ENCODE assay signal across 20 mouse cellular contexts in the genomic region with DNA sequence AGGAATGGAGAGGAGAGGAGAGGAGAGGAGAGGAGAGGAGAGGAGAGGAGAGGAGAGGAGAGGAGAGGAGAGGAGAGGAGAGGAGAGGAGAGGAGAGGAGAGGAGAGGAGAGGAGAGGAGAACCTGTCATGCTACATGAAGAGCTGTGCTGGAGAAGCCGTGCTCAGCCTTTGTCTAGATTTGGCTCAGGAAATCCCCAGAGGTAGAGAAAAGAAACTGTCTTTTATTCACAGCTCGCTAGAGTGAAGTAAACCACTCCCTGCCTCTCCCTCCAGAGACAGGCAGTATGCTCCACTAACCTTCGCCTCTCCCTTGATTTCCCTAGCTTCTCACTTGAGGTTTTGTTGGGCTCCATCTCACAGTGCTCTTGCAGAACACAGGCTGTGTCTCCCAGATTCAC. TPM values are rescaled to one million over a fixed set of nuclear protein-coding genes. Genes with fewer than 3 reads are reported as not detected.
DNase-seq lines count a peak whose midpoint lies in the region; ATAC-seq lines count a peak whose summit lies in the region.
"Had no signal": no experiment of that assay in that cellular context is flagged by ENCODE, and none has a peak within 500 bp of the region (broad histone marks: within the 10 kb centered on the region; RNA-seq: fewer than 3 reads in every experiment).

No protein-coding gene starts in this region.

- ATAC-seq in frontal cortex, adult (ENCODE audit: low TSS enrichment): peak; percentile 38; the same call in 1 of the 2 replicates
- ATAC-seq: forebrain, embryonic 15.5 days; Patski had no signal

- DNase-seq in frontal cortex, postnatal 36 days (ENCODE audit: low spot score in 2 of 2): no peak
- DNase-seq in A20 (ENCODE audit: low read depth, low spot score) (peak; percentile 46), ZHBTc4 (ENCODE audit: low read depth, low spot score) (peak; percentile 6)
- DNase-seq in splenic B cell, adult 2 months (ENCODE audit: low read depth, low spot score): peak; percentile 52
- no peak for DNase-seq in left cerebral cortex, adult 8-10 months (ENCODE audit: low spot score in 2 of 2)
- DNase-seq: adrenal gland, adult 8-10 months; adrenal gland, postnatal 36 days; cerebellum, adult 11 months; cerebellum, adult 8-10 months; cerebellum, postnatal 25 days; gastrocnemius, postnatal 14 days; heart, postnatal 36 days; kidney, adult 11 months had no signal

- H3K27me3 ChIP-seq in splenic B cell, adult 2 months (ENCODE audit: control insufficient read depth, insufficient read depth, low read length, poor library complexity, severe bottlenecking): no peaks in the 10 kb centered on the region
- H3K27me3 ChIP-seq: embryonic facial prominence, embryonic 13.5 days; forebrain, embryonic 15.5 days; heart, embryonic 13.5 days; hindbrain, embryonic 15.5 days had no signal

- H3K36me3 ChIP-seq in splenic B cell, adult 2 months (ENCODE audit: control insufficient read depth, insufficient read depth, low read length, poor library complexity, severe bottlenecking): peaks cover 3% of the 10 kb centered on the region; the same call in 1 of the 2 replicates
- H3K36me3 ChIP-seq: embryonic facial prominence, embryonic 13.5 days; forebrain, embryonic 10.5 days; forebrain, embryonic 15.5 days; heart, embryonic 13.5 days; hindbrain, embryonic 15.5 days had no signal

RNA-seq across cellular contexts. Expression of gene Ly86, which starts 57.4 kb away (rescaled TPM):
- total RNA-seq in left cerebral cortex, adult 8-10 months (2022): 10 to 100 TPM in 3 of 4 experiments, 1 to 10 TPM in 1; 7.6 to 45.4 (median 23.2) TPM

Comparison
In these comparisons a context has a peak if more than half of its experiments do, and no peak if none do; other contexts are left out.
1. DNase-seq: peak in A20 (single experiment), ZHBTc4 (single experiment) and splenic B cell, adult 2 months (single experiment); none in frontal cortex, postnatal 36 days (0 of 2) and left cerebral cortex, adult 8-10 months (0 of 2).